Mouse (Mus musculus): Measurements from ENCODE around the gene Hist1h4f. TPM values are rescaled to one million over a fixed set of nuclear protein-coding genes. Genes with fewer than 3 reads are reported as not detected.
A peak's percentile ranks its signal among the peaks of the same experiment; 100 is the strongest.

Gene Hist1h4f
- polyA plus RNA-seq, 1 experiment from 2014 or later = 1.3 TPM

GRCm38 (mm10) chr13:23515826-23516620 lies 35.4 kb downstream of the Hist1h4f start:
- ATAC-seq (replicated peaks; ENCODE audit: insufficient number of reproducible peaks, low FRiP score, low TSS enrichment, low read depth) = no peak
- DNase-seq (ENCODE audit: low spot score) = no peak

GRCm38 (mm10) chr13:23515281-23515680 lies 36.2 kb downstream of the Hist1h4f start:
- Histone ChIP-seq H3K4me1 (ENCODE audit: control insufficient read depth, insufficient read depth, low read length) (no peaks in the 10 kb centered on the region), H3K4me3 (ENCODE audit: low read depth, low read length) (no peak overlapping the region), H3K27me3 (ENCODE audit: control insufficient read depth, insufficient read depth, low read length) (no peaks in the 10 kb centered on the region), H3K36me3 (replicated peaks; ENCODE audit: control insufficient read depth, insufficient read depth, low read depth, low read length) (no peaks in the 10 kb centered on the region), H3K27ac (replicated peaks; ENCODE audit: low read depth, low read length) (no peak overlapping the region), H3K9me3 (replicated peaks; ENCODE audit: control insufficient read depth, low read length) (no peaks in the 10 kb centered on the region), H3K9ac (replicated peaks; ENCODE audit: low read length) (no peak overlapping the region), H3K4me2 (ENCODE audit: low read depth, low read length) (no peak overlapping the region)
- ATAC-seq (replicated peaks; ENCODE audit: insufficient number of reproducible peaks, low FRiP score, low TSS enrichment, low read depth) (no peak), DNase-seq (ENCODE audit: low spot score) (no peak)
- WGBS = 74% methylated on average over 5 of the region's 5 CpGs

More at GRCm38 (mm10) chr13:23515826-23516620, 35.4 kb downstream of the Hist1h4f start:
- WGBS = 49% methylated on average over 15 of the region's 15 CpGs
- H3K4me2 ChIP-seq (ENCODE audit: low read depth, low read length) = peak overlapping the region; percentile 52
- H3K9me3 ChIP-seq (replicated peaks; ENCODE audit: control insufficient read depth, low read length) = no peaks in the 10 kb centered on the region
- no peaks in the 10 kb centered on the region for H3K4me1 ChIP-seq (ENCODE audit: control insufficient read depth, insufficient read depth, low read length)
- no peaks in the 10 kb centered on the region for H3K36me3 ChIP-seq (replicated peaks; ENCODE audit: control insufficient read depth, insufficient read depth, low read depth, low read length)
- peak overlapping the region; percentile 47 for H3K4me3 ChIP-seq (ENCODE audit: low read depth, low read length)
- no peaks in the 10 kb centered on the region for H3K27me3 ChIP-seq (ENCODE audit: control insufficient read depth, insufficient read depth, low read length)
- peak overlapping the region; percentile 44 for H3K9ac ChIP-seq (replicated peaks; ENCODE audit: low read length)
- H3K27ac ChIP-seq (replicated peaks; ENCODE audit: low read depth, low read length) = no peak overlapping the region

GRCm38 (mm10) chr13:23513517-23513916 lies 37.9 kb downstream of the Hist1h4f start:
- no peak for ATAC-seq (replicated peaks; ENCODE audit: insufficient number of reproducible peaks, low FRiP score, low TSS enrichment, low read depth)

GRCm38 (mm10) chr13:23510127-23510526 lies 41.3 kb downstream of the Hist1h4f start:
- Histone ChIP-seq H3K4me1 (ENCODE audit: control insufficient read depth, insufficient read depth, low read length) (no peaks in the 10 kb centered on the region), H3K9ac (replicated peaks; ENCODE audit: low read length) (no peak overlapping the region), H3K4me3 (ENCODE audit: low read depth, low read length) (no peak overlapping the region), H3K27ac (replicated peaks; ENCODE audit: low read depth, low read length) (no peak overlapping the region), H3K36me3 (replicated peaks; ENCODE audit: control insufficient read depth, insufficient read depth, low read depth, low read length) (no peaks in the 10 kb centered on the region), H3K4me2 (ENCODE audit: low read depth, low read length) (no peak overlapping the region), H3K9me3 (replicated peaks; ENCODE audit: control insufficient read depth, low read length) (no peaks in the 10 kb centered on the region), H3K27me3 (ENCODE audit: control insufficient read depth, insufficient read depth, low read length) (no peaks in the 10 kb centered on the region)
- WGBS = 57% methylated on average over 1 of the region's 1 CpGs
- no peak for DNase-seq (ENCODE audit: low spot score)
- ATAC-seq (replicated peaks; ENCODE audit: insufficient number of reproducible peaks, low FRiP score, low TSS enrichment, low read depth) = no peak

More at GRCm38 (mm10) chr13:23513517-23513916, 37.9 kb downstream of the Hist1h4f start:
- Histone ChIP-seq H3K9me3 (replicated peaks; ENCODE audit: control insufficient read depth, low read length) (no peaks in the 10 kb centered on the region), H3K27ac (replicated peaks; ENCODE audit: low read depth, low read length) (no peak overlapping the region), H3K4me1 (ENCODE audit: control insufficient read depth, insufficient read depth, low read length) (no peaks in the 10 kb centered on the region), H3K4me3 (ENCODE audit: low read depth, low read length) (no peak overlapping the region), H3K4me2 (ENCODE audit: low read depth, low read length) (no peak overlapping the region), H3K36me3 (replicated peaks; ENCODE audit: control insufficient read depth, insufficient read depth, low read depth, low read length) (no peaks in the 10 kb centered on the region), H3K9ac (replicated peaks; ENCODE audit: low read length) (no peak overlapping the region), H3K27me3 (ENCODE audit: control insufficient read depth, insufficient read depth, low read length) (no peaks in the 10 kb centered on the region)
- DNase-seq (ENCODE audit: low spot score) = no peak
- 95% methylated on average over 1 of the region's 1 CpGs for WGBS

GRCm38 (mm10) chr13:23506819-23507515 lies 44.5 kb downstream of the Hist1h4f start:
- H3K27me3 ChIP-seq (ENCODE audit: control insufficient read depth, insufficient read depth, low read length) = no peaks in the 10 kb centered on the region
- no peaks in the 10 kb centered on the region for H3K9me3 ChIP-seq (replicated peaks; ENCODE audit: control insufficient read depth, low read length)
- H3K4me3 ChIP-seq (ENCODE audit: low read depth, low read length) = no peak overlapping the region
- H3K27ac ChIP-seq (replicated peaks; ENCODE audit: low read depth, low read length) = no peak overlapping the region
- WGBS = 14% methylated on average over 14 of the region's 14 CpGs
- DNase-seq (ENCODE audit: low spot score) (no peak), ATAC-seq (replicated peaks; ENCODE audit: insufficient number of reproducible peaks, low FRiP score, low TSS enrichment, low read depth) (no peak)
- no peaks in the 10 kb centered on the region for H3K4me1 ChIP-seq (ENCODE audit: control insufficient read depth, insufficient read depth, low read length)
- no peaks in the 10 kb centered on the region for H3K36me3 ChIP-seq (replicated peaks; ENCODE audit: control insufficient read depth, insufficient read depth, low read depth, low read length)
- no peak overlapping the region; the same call in 1 of the 2 replicates for H3K4me2 ChIP-seq (ENCODE audit: low read depth, low read length)
- H3K9ac ChIP-seq (replicated peaks; ENCODE audit: low read length) = no peak overlapping the region

- Histone ChIP-seq H3K27me3 (ENCODE audit: control insufficient read depth, insufficient read depth, low read length) (no peaks in the 10 kb centered on the region), H3K9ac (replicated peaks; ENCODE audit: low read length) (no peak overlapping the region), H3K27ac (replicated peaks; ENCODE audit: low read depth, low read length) (no peak overlapping the region), H3K4me1 (ENCODE audit: control insufficient read depth, insufficient read depth, low read length) (no peaks in the 10 kb centered on the region), H3K36me3 (replicated peaks; ENCODE audit: control insufficient read depth, insufficient read depth, low read depth, low read length) (no peaks in the 10 kb centered on the region), H3K9me3 (replicated peaks; ENCODE audit: control insufficient read depth, low read length) (no peaks in the 10 kb centered on the region), H3K4me2 (ENCODE audit: low read depth, low read length) (no peak overlapping the region; the same call in 1 of the 2 replicates), H3K4me3 (ENCODE audit: low read depth, low read length) (peak overlapping the region; percentile 31; the same call in 1 of the 2 replicates)
- ATAC-seq (replicated peaks; ENCODE audit: insufficient number of reproducible peaks, low FRiP score, low TSS enrichment, low read depth) = no peak
- peak; percentile 89 for DNase-seq (ENCODE audit: low spot score)
- 1% methylated on average over 13 of the region's 13 CpGs for WGBS
Measured at GRCm38 (mm10) chr13:23506351-23506750, 45.1 kb downstream of the Hist1h4f start.

GRCm38 (mm10) chr13:23505662-23506345 lies 45.6 kb downstream of the Hist1h4f start:
- no peaks in the 10 kb centered on the region for H3K4me1 ChIP-seq (ENCODE audit: control insufficient read depth, insufficient read depth, low read length)
- peak overlapping the region; percentile 48 for H3K4me2 ChIP-seq (ENCODE audit: low read depth, low read length)
- no peak overlapping the region for H3K27ac ChIP-seq (replicated peaks; ENCODE audit: low read depth, low read length)
- ATAC-seq (replicated peaks; ENCODE audit: insufficient number of reproducible peaks, low FRiP score, low TSS enrichment, low read depth) (peak; percentile 36; the same call in 1 of the 2 replicates), DNase-seq (ENCODE audit: low spot score) (peak; percentile 58)
- no peaks in the 10 kb centered on the region for H3K27me3 ChIP-seq (ENCODE audit: control insufficient read depth, insufficient read depth, low read length)
- peak overlapping the region; percentile 20; the same call in 1 of the 2 replicates for H3K9ac ChIP-seq (replicated peaks; ENCODE audit: low read length)
- no peaks in the 10 kb centered on the region for H3K36me3 ChIP-seq (replicated peaks; ENCODE audit: control insufficient read depth, insufficient read depth, low read depth, low read length)
- no peaks in the 10 kb centered on the region for H3K9me3 ChIP-seq (replicated peaks; ENCODE audit: control insufficient read depth, low read length)
- peak overlapping the region; percentile 31 for H3K4me3 ChIP-seq (ENCODE audit: low read depth, low read length)
- WGBS = 3% methylated on average over 14 of the region's 14 CpGs
